Mouse (Mus musculus) ES-Bruce4 (cell line): Measurements from ENCODE around the gene Hipk2.

Source experiments
- CTCF ChIP-seq: IDR thresholded peaks from one replicate; pipeline ENCODE4 v1.8.1; 2011; ENCODE audit warnings: low read depth, low read length
- POLR2A ChIP-seq: IDR thresholded peaks from one replicate; pipeline ENCODE4 v1.8.1; 2011; ENCODE audit warnings: low read length; ENCODE audit not compliant: insufficient read depth

- TF ChIP-seq POLR2A: no peak
- peak; percentile 80 for TF ChIP-seq CTCF
Observed at GRCm38 (mm10) chr6:38925719-38926118, 49.8 kb upstream of the Hipk2 start.
